Mouse (Mus musculus): ENCODE data around the gene Aldh1l1. TPM values are rescaled to one million over a fixed set of nuclear protein-coding genes. Genes with fewer than 3 reads are reported as not detected.

The Aldh1l1 gene
- polyA plus RNA-seq, 1 experiment from 2014 or later: 1.1 TPM

DNA sequence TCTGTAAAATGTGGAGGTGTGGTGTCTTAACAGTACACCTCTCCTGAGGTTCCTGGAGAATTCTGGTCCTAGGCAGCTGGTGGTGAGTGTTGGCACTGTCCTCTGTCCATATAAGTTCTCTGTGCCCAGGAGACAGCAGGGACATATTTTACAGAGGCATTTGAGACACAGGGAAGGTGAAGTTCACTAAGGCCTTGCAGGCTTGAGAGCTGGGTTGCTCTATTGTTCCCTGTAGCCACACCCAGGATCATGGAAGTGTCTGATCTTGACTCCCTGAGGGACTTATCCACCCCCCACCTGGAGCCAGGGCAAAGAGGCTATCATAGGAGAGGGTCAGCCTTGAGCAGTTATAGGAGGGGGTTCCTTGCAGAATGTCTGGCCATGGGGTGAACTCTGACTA, 65.0 kb downstream of the Aldh1l1 start:
- peaks cover 18% of the 10 kb centered on the region for H3K4me1 ChIP-seq
- no peak overlapping the region for H3K4me3 ChIP-seq
- peaks cover 27% of the 10 kb centered on the region; the same call in 1 of the 2 replicates for H3K27me3 ChIP-seq (replicated peaks)
- H3K4me2 ChIP-seq: peak overlapping the region; percentile 68; the same call in 1 of the 2 replicates
- no peak overlapping the region for H3K9ac ChIP-seq
- ATAC-seq (ENCODE audit: extremely low read depth, insufficient number of reproducible peaks, low FRiP score, low TSS enrichment): no peak
- no peak overlapping the region for H3K27ac ChIP-seq (replicated peaks)
- H3K9me3 ChIP-seq: no peaks in the 10 kb centered on the region
- H3K36me3 ChIP-seq: no peaks in the 10 kb centered on the region

DNA sequence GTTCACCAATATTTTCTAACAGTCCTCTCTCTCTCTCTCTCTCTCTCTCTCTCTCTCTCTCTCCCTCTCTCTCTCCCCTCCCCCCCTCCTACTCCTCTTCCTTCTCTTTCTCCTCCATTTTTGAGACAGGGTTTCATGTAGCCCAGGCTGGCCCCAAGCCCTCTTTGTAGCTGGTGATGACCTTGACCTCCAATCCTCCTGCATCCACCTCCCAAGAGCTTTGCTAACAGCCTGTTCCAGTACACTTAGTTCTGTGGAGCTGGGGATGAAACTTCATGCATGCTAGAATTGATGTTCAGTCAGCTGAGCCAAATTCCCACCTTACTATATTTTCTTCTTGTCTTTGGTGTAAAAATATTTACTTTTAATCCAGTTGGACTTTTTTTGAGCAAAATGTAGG, 67.0 kb downstream of the Aldh1l1 start:
- H3K9ac ChIP-seq: no peak overlapping the region
- no peak overlapping the region for H3K4me3 ChIP-seq
- no peak for ATAC-seq (ENCODE audit: extremely low read depth, insufficient number of reproducible peaks, low FRiP score, low TSS enrichment)
- H3K9me3 ChIP-seq: no peaks in the 10 kb centered on the region
- H3K27ac ChIP-seq (replicated peaks): no peak overlapping the region
- no peak overlapping the region for H3K4me2 ChIP-seq
- H3K36me3 ChIP-seq: no peaks in the 10 kb centered on the region
- peaks cover 27% of the 10 kb centered on the region for H3K4me1 ChIP-seq
- H3K27me3 ChIP-seq (replicated peaks): peaks cover 17% of the 10 kb centered on the region; the same call in 1 of the 2 replicates

- H3K9me3 ChIP-seq: no peaks in the 10 kb centered on the region
- H3K27me3 ChIP-seq (replicated peaks): peaks cover 14% of the 10 kb centered on the region; the same call in 1 of the 2 replicates
- ATAC-seq (ENCODE audit: extremely low read depth, insufficient number of reproducible peaks, low FRiP score, low TSS enrichment): no peak
- no peak overlapping the region for H3K4me3 ChIP-seq
- no peak overlapping the region for H3K9ac ChIP-seq
- H3K4me1 ChIP-seq: peaks cover 27% of the 10 kb centered on the region
- no peak overlapping the region for H3K4me2 ChIP-seq
- H3K27ac ChIP-seq (replicated peaks): no peak overlapping the region
- 82% methylated on average over 5 of the region's 5 CpGs for WGBS
- no peaks in the 10 kb centered on the region for H3K36me3 ChIP-seq
These were observed 67.5 kb downstream of the Aldh1l1 start for GRCm38 (mm10) chr6:90553682-90554081.

DNA sequence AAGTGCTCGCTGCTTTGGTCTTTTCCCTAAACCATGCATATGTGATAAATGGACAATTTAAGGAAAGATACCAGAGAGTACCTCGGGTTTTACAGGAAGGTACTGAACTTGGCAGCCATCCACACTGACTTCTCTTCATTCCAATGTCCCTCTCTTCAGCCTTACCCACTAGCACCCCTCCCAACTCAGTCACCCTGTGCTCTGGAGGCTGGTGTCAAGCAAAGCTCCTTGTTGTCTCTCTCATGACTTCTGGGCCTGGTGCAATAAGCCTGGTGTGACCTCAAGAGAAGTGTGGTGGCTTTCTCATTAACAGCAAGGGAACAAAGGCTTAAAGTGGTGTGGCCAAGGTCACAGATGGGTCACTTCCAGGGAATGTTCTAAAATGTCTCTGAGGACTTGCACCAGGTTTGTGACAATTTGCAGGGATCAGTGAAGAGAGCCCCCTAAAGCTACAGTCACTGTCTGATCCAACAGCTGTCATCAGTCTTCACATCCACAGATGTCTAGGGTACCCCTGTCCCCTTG, 70.4 kb downstream of the Aldh1l1 start:
- Histone ChIP-seq H3K4me3 (no peak overlapping the region), H3K4me2 (no peak overlapping the region), H3K9me3 (no peaks in the 10 kb centered on the region), H3K27ac (replicated peaks) (0 out of 2 replicates have a peak overlapping the region, but pooled peaks have one; percentile 8), H3K4me1 (peaks cover 21% of the 10 kb centered on the region), H3K36me3 (no peaks in the 10 kb centered on the region), H3K27me3 (replicated peaks) (0 out of 2 replicates have a peak, but pooled peaks cover 4% of the 10 kb centered on the region), H3K9ac (no peak overlapping the region)
- no peak for ATAC-seq (ENCODE audit: extremely low read depth, insufficient number of reproducible peaks, low FRiP score, low TSS enrichment)
- 10% methylated on average over 2 of the region's 2 CpGs for WGBS

- H3K9ac ChIP-seq: no peak overlapping the region
- no peak for ATAC-seq (ENCODE audit: extremely low read depth, insufficient number of reproducible peaks, low FRiP score, low TSS enrichment)
- H3K4me2 ChIP-seq: no peak overlapping the region
- WGBS: 76% methylated on average over 7 of the region's 7 CpGs
- no peaks in the 10 kb centered on the region for H3K27me3 ChIP-seq (replicated peaks)
- no peaks in the 10 kb centered on the region for H3K36me3 ChIP-seq
- no peak overlapping the region for H3K4me3 ChIP-seq
- H3K27ac ChIP-seq (replicated peaks): no peak overlapping the region
- peaks cover 21% of the 10 kb centered on the region for H3K4me1 ChIP-seq
- H3K9me3 ChIP-seq: no peaks in the 10 kb centered on the region
These were observed 70.8 kb downstream of the Aldh1l1 start for GRCm38 (mm10) chr6:90557077-90557476.

- Histone ChIP-seq H3K27me3 (replicated peaks) (peaks cover 3% of the 10 kb centered on the region; the same call in 1 of the 2 replicates), H3K36me3 (no peaks in the 10 kb centered on the region), H3K4me3 (no peak overlapping the region), H3K9ac (no peak overlapping the region), H3K4me2 (no peak overlapping the region), H3K9me3 (no peaks in the 10 kb centered on the region), H3K4me1 (peaks cover 21% of the 10 kb centered on the region), H3K27ac (replicated peaks) (no peak overlapping the region)
- no peak for ATAC-seq (ENCODE audit: extremely low read depth, insufficient number of reproducible peaks, low FRiP score, low TSS enrichment)
- 70% methylated on average over 6 of the region's 6 CpGs for whole genome bisulfite sequencing
These were observed 71.8 kb downstream of the Aldh1l1 start for GRCm38 (mm10) chr6:90557829-90558693.

GRCm38 (mm10) chr6:90560390-90561058, 74.3 kb downstream of the Aldh1l1 start:
- Histone ChIP-seq H3K27ac (replicated peaks) (no peak overlapping the region), H3K9me3 (no peaks in the 10 kb centered on the region), H3K27me3 (replicated peaks) (peaks cover 3% of the 10 kb centered on the region; the same call in 1 of the 2 replicates), H3K36me3 (no peaks in the 10 kb centered on the region), H3K9ac (no peak overlapping the region), H3K4me3 (no peak overlapping the region), H3K4me2 (no peak overlapping the region), H3K4me1 (peaks cover 38% of the 10 kb centered on the region)
- no peak for ATAC-seq (ENCODE audit: extremely low read depth, insufficient number of reproducible peaks, low FRiP score, low TSS enrichment)
- 68% methylated on average over 3 of the region's 3 CpGs for WGBS

DNA sequence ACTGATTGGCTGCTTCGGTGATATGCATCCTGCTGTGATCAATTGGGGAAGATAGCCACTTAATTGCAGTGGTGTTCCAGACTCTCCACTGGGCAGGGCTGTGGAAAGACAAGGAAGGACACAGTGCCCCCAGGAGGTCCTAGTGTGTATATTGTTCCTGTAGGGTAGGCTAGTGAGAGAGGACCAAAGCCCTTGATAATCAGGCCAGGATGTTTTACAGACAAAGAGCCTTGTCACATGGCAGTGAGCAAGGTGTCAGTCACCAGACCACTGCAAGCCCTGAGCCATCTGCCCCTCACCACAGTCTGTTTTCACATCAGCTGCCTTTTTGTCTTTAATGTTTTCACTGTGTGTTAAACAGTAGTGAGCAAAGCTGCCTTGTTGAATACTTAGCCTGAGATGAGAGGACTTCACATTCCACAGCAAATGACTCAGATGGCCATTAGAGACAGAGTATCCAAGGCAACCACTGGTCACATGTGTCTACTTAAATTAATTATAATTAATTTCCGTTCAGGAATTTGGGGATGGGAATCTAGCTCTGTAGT, 75.1 kb downstream of the Aldh1l1 start:
- Histone ChIP-seq H3K27ac (replicated peaks) (no peak overlapping the region), H3K36me3 (no peaks in the 10 kb centered on the region), H3K4me1 (peaks cover 41% of the 10 kb centered on the region), H3K9ac (no peak overlapping the region), H3K27me3 (replicated peaks) (peaks cover 3% of the 10 kb centered on the region; the same call in 1 of the 2 replicates), H3K4me2 (no peak overlapping the region), H3K4me3 (no peak overlapping the region), H3K9me3 (no peaks in the 10 kb centered on the region)
- no peak for ATAC-seq (ENCODE audit: extremely low read depth, insufficient number of reproducible peaks, low FRiP score, low TSS enrichment)
- WGBS: 36% methylated on average over 2 of the region's 2 CpGs

DNA sequence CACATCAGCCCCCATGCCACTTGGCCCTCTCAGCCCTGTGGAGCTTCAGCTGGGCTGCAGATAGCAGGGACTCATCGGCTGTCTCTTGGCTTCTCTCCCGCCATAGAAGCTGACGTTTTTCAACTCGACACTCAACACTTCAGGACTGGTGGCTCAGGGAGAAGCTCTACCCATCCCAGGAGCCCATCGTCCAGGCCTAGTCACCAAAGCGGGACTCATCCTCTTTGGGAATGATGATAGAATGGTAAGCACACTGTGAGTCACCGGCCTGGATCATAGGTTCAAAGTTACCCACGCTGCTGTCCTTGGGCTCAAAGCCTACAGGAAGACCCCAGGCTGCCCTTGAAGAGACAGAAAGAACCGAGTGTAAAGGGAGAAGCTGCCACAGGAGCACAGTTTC, 78.0 kb downstream of the Aldh1l1 start:
- H3K27me3 ChIP-seq (replicated peaks): peaks cover 20% of the 10 kb centered on the region; the same call in 1 of the 2 replicates
- no peak overlapping the region for H3K4me2 ChIP-seq
- no peak for ATAC-seq (ENCODE audit: extremely low read depth, insufficient number of reproducible peaks, low FRiP score, low TSS enrichment)
- no peaks in the 10 kb centered on the region for H3K9me3 ChIP-seq
- 47% methylated on average over 9 of the region's 9 CpGs for WGBS
- no peak overlapping the region for H3K4me3 ChIP-seq
- no peak overlapping the region for H3K27ac ChIP-seq (replicated peaks)
- H3K9ac ChIP-seq: peak overlapping the region; percentile 12; the same call in 1 of the 2 replicates
- H3K4me1 ChIP-seq: peaks cover 34% of the 10 kb centered on the region
- H3K36me3 ChIP-seq: no peaks in the 10 kb centered on the region

DNA sequence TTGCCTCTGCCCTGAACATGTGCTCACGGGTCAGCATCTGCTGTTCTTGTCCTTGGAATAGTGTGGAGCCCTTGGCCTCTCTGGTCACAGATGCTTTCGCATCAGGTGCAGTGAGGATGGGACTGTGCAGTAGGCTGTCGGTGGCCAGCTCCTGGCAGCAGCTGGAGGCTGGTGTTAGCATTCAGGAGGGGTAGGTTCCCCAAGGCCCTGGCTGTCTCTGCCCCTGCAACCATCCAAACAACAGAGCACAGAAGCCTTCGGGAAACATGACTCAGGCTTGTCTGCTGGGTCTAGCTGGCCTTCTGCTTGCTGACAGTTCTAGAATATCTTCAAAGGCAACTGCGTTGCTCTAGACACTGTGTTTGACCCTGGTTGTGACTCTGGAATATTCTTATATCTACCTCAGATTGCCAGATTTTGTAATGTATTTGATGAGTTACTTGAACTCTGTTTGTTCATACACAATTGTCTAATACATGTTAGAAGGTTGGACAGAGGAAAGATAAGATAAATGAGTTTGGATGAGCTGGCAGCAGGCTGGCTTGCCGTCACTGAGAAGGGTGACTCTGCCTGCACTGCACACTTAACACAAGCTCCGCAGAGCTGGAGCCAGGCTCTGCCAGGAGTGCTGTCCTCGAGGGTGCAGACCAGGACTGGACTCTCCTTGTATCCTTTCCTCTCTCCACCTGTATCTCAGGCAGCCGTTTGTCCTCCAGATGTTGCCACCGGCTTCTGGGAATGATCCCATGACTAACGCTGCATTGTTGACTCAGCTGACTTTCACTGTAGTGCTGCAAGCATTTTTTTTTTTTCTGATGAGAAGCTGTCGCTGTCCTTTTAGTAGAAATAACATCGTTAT, 79.4 kb downstream of the Aldh1l1 start:
- H3K9me3 ChIP-seq: no peaks in the 10 kb centered on the region
- peaks cover 43% of the 10 kb centered on the region for H3K4me1 ChIP-seq
- no peak overlapping the region for H3K9ac ChIP-seq
- no peak overlapping the region for H3K27ac ChIP-seq (replicated peaks)
- ATAC-seq (ENCODE audit: extremely low read depth, insufficient number of reproducible peaks, low FRiP score, low TSS enrichment): no peak
- H3K27me3 ChIP-seq (replicated peaks): peaks cover 21% of the 10 kb centered on the region; the same call in 1 of the 2 replicates
- no peaks in the 10 kb centered on the region for H3K36me3 ChIP-seq
- H3K4me2 ChIP-seq: no peak overlapping the region
- WGBS: 41% methylated on average over 13 of the region's 13 CpGs
- H3K4me3 ChIP-seq: no peak overlapping the region

Measured in heart, embryonic 13.5 days (tissue).